Mouse (Mus musculus) intestine, embryonic 16.5 days (tissue): ENCODE data around the gene Uqcc2. TPM values are rescaled to one million over a fixed set of nuclear protein-coding genes. Genes with fewer than 3 reads are reported as not detected.

Experiments
- microRNA-seq: library from miRNA; unstranded; fragments of <30 nt; microRNA quantifications from one replicate; pipeline ENCODE4, GENCODE M21; 2016
- polyA plus RNA-seq: library from polyadenylated mRNA; unstranded; fragments of >200 nt; fragmentation: Nextera tagmentation; extraction: Ambion mirVana; gene quantifications from 2 replicates; pipeline ENCODE4 v1.2.1, GENCODE M21; 2015

Gene Uqcc2
- polyA plus RNA-seq, 1 experiment from 2014 or later: 255 TPM

Small RNAs within 50 kb of the gene (microRNA-seq; reads per million reads assigned to microRNA genes)
- not detected for gene Mir7677

Other genes with a start within 250 kb of the Uqcc2 start
- 5.3 and 6.5 TPM in 2 replicates for gene Kifc5b, start 216.8 kb downstream of the Uqcc2 start, polyA plus RNA-seq
- gene Phf1, start 200.9 kb downstream of the Uqcc2 start, polyA plus RNA-seq: 6.8 and 8.0 TPM in 2 replicates
- 294 and 314 TPM in 2 replicates for gene Cuta, start 194.3 kb downstream of the Uqcc2 start, polyA plus RNA-seq
- 0.66 and 1.1 TPM in 2 replicates for gene Syngap1, start 192.7 kb downstream of the Uqcc2 start, polyA plus RNA-seq
- gene Zbtb9, start 160.7 kb downstream of the Uqcc2 start, polyA plus RNA-seq: 13.8 and 14.8 TPM in 2 replicates
- gene Bak1, start 104.9 kb downstream of the Uqcc2 start, polyA plus RNA-seq: 8.5 and 10.3 TPM in 2 replicates
- gene Itpr3, start 76.6 kb downstream of the Uqcc2 start, polyA plus RNA-seq: 12.1 and 16.5 TPM in 2 replicates
- gene Ip6k3, start 33.9 kb upstream of the Uqcc2 start, polyA plus RNA-seq: 0.09 and 0.11 TPM in 2 replicates
- 4.9 and 5.4 TPM in 2 replicates for gene Lemd2, start 70.6 kb upstream of the Uqcc2 start, polyA plus RNA-seq